Mouse (Mus musculus): ENCODE results near the gene Pacs1. TPM values are rescaled to one million over a fixed set of nuclear protein-coding genes. Genes with fewer than 3 reads are reported as not detected.
A peak's percentile ranks its signal among the peaks of the same experiment; 100 is the strongest.
"Not testable (repeated sequence)": the region's sequence is repeated elsewhere in the genome, so short reads cannot be mapped to it uniquely, and the experiment has no call there.

Gene Pacs1
- polyA plus RNA-seq, 2 experiments: 8.2 to 8.3 TPM

DNA sequence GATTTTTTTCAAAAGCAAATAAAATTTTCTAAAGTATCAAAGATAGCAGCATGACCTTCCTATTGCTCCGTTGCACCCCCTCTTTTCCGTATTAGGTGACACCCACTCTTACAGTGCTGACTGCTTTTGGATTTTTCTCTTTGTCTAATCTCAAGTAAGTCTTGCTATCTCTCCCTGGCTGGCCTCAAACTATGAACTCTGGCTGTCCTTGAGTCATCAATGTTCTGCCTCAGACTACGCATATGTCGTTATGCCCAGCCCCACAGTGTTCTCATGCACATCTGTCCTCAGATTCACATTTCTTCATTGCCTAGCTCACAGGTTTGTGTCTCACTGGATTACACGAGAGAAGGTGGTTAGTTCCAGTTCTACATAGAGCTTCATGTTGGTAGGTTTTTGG lies 3.5 kb downstream of the Pacs1 start:
- peak overlapping the region; percentile 52 for H3K4me2 ChIP-seq (ENCODE audit: low read depth)
- ATAC-seq (ENCODE audit: insufficient read depth): peak; percentile 38; the same call in 1 of the 2 replicates
- 11% methylated on average over 5 of the region's 5 CpGs for WGBS (ENCODE audit: insufficient replicate concordance)

DNA sequence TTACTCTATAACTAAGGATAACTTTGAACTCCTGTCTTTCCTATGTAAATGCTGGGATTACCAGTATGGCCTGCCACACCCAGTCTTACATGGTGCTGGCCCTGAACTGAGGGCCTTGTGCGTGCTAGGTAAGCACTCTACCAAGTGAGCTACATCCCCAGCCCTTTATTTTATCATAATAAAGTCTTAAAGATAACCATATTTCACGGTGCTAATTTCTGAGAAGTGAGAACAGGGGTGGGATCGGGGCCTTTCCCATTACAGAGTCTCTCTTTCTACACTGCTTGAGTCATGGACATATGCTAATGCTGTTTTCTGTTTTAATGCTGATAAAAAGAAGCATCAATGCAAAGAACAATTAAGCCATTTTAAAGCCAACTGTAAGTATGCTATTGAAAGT lies 4.0 kb downstream of the Pacs1 start:
- H3K27ac ChIP-seq: peak overlapping the region; percentile 88
- TF ChIP-seq CTCF (IDR thresholded peaks at IDR 0.05; ENCODE audit: low read depth) (no peak), EP300 (IDR thresholded peaks at IDR 0.05; ENCODE audit: low read depth) (0 out of 2 replicates have a peak, but pooled peaks have one; percentile 10)
- peak overlapping the region; percentile 38 for H3K9ac ChIP-seq (replicated peaks)
- DNase-seq (ENCODE audit: low read depth in 3 of 3, low spot score in 3 of 3): peak; percentile 38 to 72 (median 46)
- no peak overlapping the region; a peak in 1 of 4 replicates for H3K4me3 ChIP-seq (ENCODE audit: insufficient read depth in 1 of 2, low read depth in 2 of 2, low read length in 2 of 2)
- H3K4me2 ChIP-seq (ENCODE audit: low read depth): peak overlapping the region; percentile 52
- WGBS (ENCODE audit: insufficient replicate concordance): 15% methylated on average over 3 of the region's 3 CpGs
- H3K36me3 ChIP-seq (replicated peaks; ENCODE audit: control insufficient read depth, insufficient read depth, low read depth): no peaks in the 10 kb centered on the region
- ATAC-seq (ENCODE audit: insufficient read depth): peak; percentile 47
- no peaks in the 10 kb centered on the region for H3K9me3 ChIP-seq (ENCODE audit: control insufficient read depth, low read length)
- H3K4me1 ChIP-seq (replicated peaks; ENCODE audit: control insufficient read depth in 2 of 2, insufficient read depth in 2 of 2, low read length in 1 of 2): peaks cover 43 to 59% of the 10 kb centered on the region in 2 experiments
- H3K27me3 ChIP-seq (ENCODE audit: control insufficient read depth, insufficient read depth, low read length): no peaks in the 10 kb centered on the region

More for the DNA sequence above, 3.5 kb downstream of the Pacs1 start:
- no peaks in the 10 kb centered on the region for H3K27me3 ChIP-seq (ENCODE audit: control insufficient read depth, insufficient read depth, low read length)
- peaks cover 4% of the 10 kb centered on the region for H3K36me3 ChIP-seq (replicated peaks; ENCODE audit: control insufficient read depth, insufficient read depth, low read depth)
- TF ChIP-seq EP300 (IDR thresholded peaks at IDR 0.05; ENCODE audit: low read depth) (peak; percentile 8; the same call in 1 of the 2 replicates), CTCF (IDR thresholded peaks at IDR 0.05; ENCODE audit: low read depth) (no peak)
- peak; percentile 38 to 57 (median 49) for DNase-seq (ENCODE audit: low read depth in 3 of 3, low spot score in 3 of 3)
- H3K9ac ChIP-seq (replicated peaks): peak overlapping the region; percentile 27; the same call in 1 of the 2 replicates
- no peak overlapping the region for H3K4me3 ChIP-seq (ENCODE audit: insufficient read depth in 1 of 2, low read depth in 2 of 2, low read length in 2 of 2)
- H3K9me3 ChIP-seq (ENCODE audit: control insufficient read depth, low read length): no peaks in the 10 kb centered on the region
- peaks cover 43 to 60% of the 10 kb centered on the region in 2 experiments for H3K4me1 ChIP-seq (replicated peaks; ENCODE audit: control insufficient read depth in 2 of 2, insufficient read depth in 2 of 2, low read length in 1 of 2)
- H3K27ac ChIP-seq: peak overlapping the region; percentile 13

GRCm38 (mm10) chr19:5268017-5268416 lies 4.9 kb downstream of the Pacs1 start:
- Histone ChIP-seq H3K9ac (replicated peaks) (no peak overlapping the region; the same call in 1 of the 2 replicates), H3K4me1 (replicated peaks; ENCODE audit: control insufficient read depth in 2 of 2, insufficient read depth in 2 of 2, low read length in 1 of 2) (peaks cover 43 to 53% of the 10 kb centered on the region in 2 experiments), H3K36me3 (replicated peaks; ENCODE audit: control insufficient read depth, insufficient read depth, low read depth) (no peaks in the 10 kb centered on the region), H3K4me3 (ENCODE audit: insufficient read depth in 1 of 2, low read depth in 2 of 2, low read length in 2 of 2) (no peak overlapping the region), H3K27ac (peak overlapping the region; percentile 70), H3K27me3 (ENCODE audit: control insufficient read depth, insufficient read depth, low read length) (no peaks in the 10 kb centered on the region), H3K4me2 (ENCODE audit: low read depth) (peak overlapping the region; percentile 47), H3K9me3 (ENCODE audit: control insufficient read depth, low read length) (no peaks in the 10 kb centered on the region)
- TF ChIP-seq EP300 (IDR thresholded peaks at IDR 0.05; ENCODE audit: low read depth): peak; percentile 56; the same call in 1 of the 2 replicates
- TF ChIP-seq CTCF (IDR thresholded peaks at IDR 0.05; ENCODE audit: low read depth): no peak
- peak in 2 of 3 experiments; percentile 42 to 54 for DNase-seq (ENCODE audit: low read depth in 3 of 3, low spot score in 3 of 3)
- no peak; the same call in 1 of the 2 replicates for ATAC-seq (ENCODE audit: insufficient read depth)

DNA sequence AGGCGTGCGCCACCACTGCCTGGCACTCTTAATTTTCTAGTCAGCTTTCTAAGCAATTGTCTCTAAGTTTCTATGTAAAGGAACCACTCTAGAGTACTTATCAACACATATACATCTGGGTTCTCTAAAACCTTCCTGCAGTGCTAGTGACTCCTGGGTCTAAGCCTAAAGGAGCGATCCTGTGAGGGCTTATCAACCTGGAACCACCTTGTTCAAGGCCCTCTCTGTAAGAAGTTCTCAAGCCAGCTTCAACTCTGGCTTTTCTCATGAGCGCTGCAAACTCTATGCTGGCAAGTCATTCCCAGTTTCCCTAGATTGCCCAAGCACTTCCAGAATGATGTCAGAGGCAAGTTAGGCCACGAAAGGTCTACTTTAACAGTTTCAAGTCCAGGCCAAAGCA lies 5.9 kb downstream of the Pacs1 start:
- no peaks in the 10 kb centered on the region for H3K36me3 ChIP-seq (replicated peaks; ENCODE audit: control insufficient read depth, insufficient read depth, low read depth)
- H3K9me3 ChIP-seq (ENCODE audit: control insufficient read depth, low read length): no peaks in the 10 kb centered on the region
- peak; percentile 79 for ATAC-seq (ENCODE audit: insufficient read depth)
- peak overlapping the region; percentile 47 for H3K4me2 ChIP-seq (ENCODE audit: low read depth)
- no peaks in the 10 kb centered on the region for H3K27me3 ChIP-seq (ENCODE audit: control insufficient read depth, insufficient read depth, low read length)
- H3K4me1 ChIP-seq (replicated peaks; ENCODE audit: control insufficient read depth in 2 of 2, insufficient read depth in 2 of 2, low read length in 1 of 2): peaks cover 42 to 51% of the 10 kb centered on the region in 2 experiments
- TF ChIP-seq EP300 (IDR thresholded peaks at IDR 0.05; ENCODE audit: low read depth) (peak; percentile 69), CTCF (IDR thresholded peaks at IDR 0.05; ENCODE audit: low read depth) (no peak)
- H3K9ac ChIP-seq (replicated peaks): peak overlapping the region; percentile 19; the same call in 1 of the 2 replicates
- 46% methylated on average over 5 of the region's 5 CpGs for WGBS (ENCODE audit: insufficient replicate concordance)
- peak; percentile 71 to 77 (median 77) for DNase-seq (ENCODE audit: low read depth in 3 of 3, low spot score in 3 of 3)
- H3K27ac ChIP-seq: peak overlapping the region; percentile 70
- H3K4me3 ChIP-seq (ENCODE audit: insufficient read depth in 1 of 2, low read depth in 2 of 2, low read length in 2 of 2): no peak overlapping the region

- H3K27me3 ChIP-seq (ENCODE audit: control insufficient read depth, insufficient read depth, low read length): no peaks in the 10 kb centered on the region
- no peaks in the 10 kb centered on the region for H3K36me3 ChIP-seq (replicated peaks; ENCODE audit: control insufficient read depth, insufficient read depth, low read depth)
- peaks cover 2 to 3% of the 10 kb centered on the region in 2 experiments; a peak in 2 of 4 replicates for H3K4me1 ChIP-seq (replicated peaks; ENCODE audit: control insufficient read depth in 2 of 2, insufficient read depth in 2 of 2, low read length in 1 of 2)
- H3K9ac ChIP-seq (replicated peaks): no peak overlapping the region
- no peak overlapping the region for H3K4me3 ChIP-seq (ENCODE audit: insufficient read depth in 1 of 2, low read depth in 2 of 2, low read length in 2 of 2)
- no peak overlapping the region for H3K4me2 ChIP-seq (ENCODE audit: low read depth)
- TF ChIP-seq EP300 (IDR thresholded peaks at IDR 0.05; ENCODE audit: low read depth): no peak
- no peak for TF ChIP-seq CTCF (IDR thresholded peaks at IDR 0.05; ENCODE audit: low read depth)
- DNase-seq (ENCODE audit: low read depth in 3 of 3, low spot score in 3 of 3) (no peak), ATAC-seq (ENCODE audit: insufficient read depth) (no peak)
- no peaks in the 10 kb centered on the region for H3K9me3 ChIP-seq (ENCODE audit: control insufficient read depth, low read length)
- WGBS (ENCODE audit: insufficient replicate concordance): 14% methylated on average over 3 of the region's 3 CpGs
- no peak overlapping the region for H3K27ac ChIP-seq
Measured at GRCm38 (mm10) chr19:5257140-5257539, 15.8 kb downstream of the Pacs1 start.

DNA sequence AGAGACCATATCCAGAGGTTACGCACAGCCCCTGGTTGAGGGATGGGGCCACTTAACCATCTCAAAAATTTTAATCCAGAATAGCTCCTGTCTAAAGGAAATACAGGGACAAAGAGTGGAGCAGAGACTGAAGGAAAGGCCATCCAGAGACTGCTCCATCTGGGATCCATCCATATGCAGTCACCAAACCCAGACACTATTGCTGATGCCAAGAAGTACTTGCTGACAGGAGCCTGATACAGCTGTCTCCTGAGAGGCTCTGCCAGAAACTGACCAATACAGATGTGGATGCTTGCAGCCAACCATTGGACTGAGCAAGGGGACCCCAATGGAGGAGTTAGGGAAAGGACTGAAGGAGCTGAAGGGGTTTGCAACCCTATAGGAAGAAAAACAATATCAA lies 35.9 kb downstream of the Pacs1 start:
- not testable (repeated sequence) for DNase-seq (ENCODE audit: low read depth in 3 of 3, low spot score in 3 of 3)

More for the DNA sequence above, 35.9 kb downstream of the Pacs1 start:
- not testable (repeated sequence) for H3K36me3 ChIP-seq (replicated peaks; ENCODE audit: control insufficient read depth, insufficient read depth, low read depth); H3K9ac ChIP-seq (replicated peaks); H3K27me3 ChIP-seq (ENCODE audit: control insufficient read depth, insufficient read depth, low read length); H3K9me3 ChIP-seq (ENCODE audit: control insufficient read depth, low read length); H3K4me1 ChIP-seq (replicated peaks; ENCODE audit: control insufficient read depth in 2 of 2, insufficient read depth in 2 of 2, low read length in 1 of 2); ATAC-seq (ENCODE audit: insufficient read depth); H3K4me3 ChIP-seq (ENCODE audit: insufficient read depth in 1 of 2, low read depth in 2 of 2, low read length in 2 of 2); H3K4me2 ChIP-seq (ENCODE audit: low read depth); H3K27ac ChIP-seq
- WGBS (ENCODE audit: insufficient replicate concordance): 75% methylated on average over 1 of the region's 1 CpGs

All from liver, embryonic 14.5 days (tissue).